Mouse (Mus musculus): ENCODE measurements around the gene Anapc11. TPM values are rescaled to one million over a fixed set of nuclear protein-coding genes. Genes with fewer than 3 reads are reported as not detected.

Anapc11 gene
- polyA plus RNA-seq, 1 experiment: 254 TPM

DNA sequence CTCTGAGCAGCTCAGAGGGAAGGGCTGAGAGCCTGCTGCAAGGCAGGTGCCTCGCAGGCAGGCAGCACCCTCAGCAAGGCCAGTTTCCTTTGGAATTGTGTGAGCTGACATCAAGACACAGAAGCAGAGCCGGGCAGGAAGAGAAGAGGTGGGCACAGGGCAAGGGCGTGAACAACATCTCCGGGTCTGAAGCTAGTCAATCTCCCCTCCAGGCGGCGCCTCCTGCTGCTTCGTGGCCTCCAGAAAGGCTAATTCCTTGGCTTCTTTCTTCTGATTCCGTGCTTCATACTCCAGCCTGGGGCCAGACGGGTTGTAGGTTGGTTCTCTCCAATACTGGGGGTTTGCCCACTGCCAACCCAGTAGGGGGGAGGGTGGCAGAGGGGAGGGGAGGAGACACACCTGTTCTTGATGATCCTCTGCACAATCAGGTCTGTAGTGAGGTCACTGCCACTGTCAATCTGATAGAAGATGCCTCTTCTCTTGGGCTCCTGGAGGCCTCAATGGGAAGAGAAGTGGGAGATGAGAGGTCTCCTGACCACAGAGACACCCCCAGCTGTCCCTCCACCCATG is 12.3 kb downstream of the Anapc11 start:
- Histone ChIP-seq H3K27me3 (ENCODE audit: control insufficient read depth, insufficient read depth, insufficient read length) (no peaks in the 10 kb centered on the region), H3K36me3 (ENCODE audit: control insufficient read depth, insufficient read depth) (peaks cover 45% of the 10 kb centered on the region), H3K79me3 (ENCODE audit: low read depth) (peaks cover 5% of the 10 kb centered on the region), H3ac (ENCODE audit: control insufficient read depth, insufficient read length, low read depth) (no peak overlapping the region), H3K4me3 (ENCODE audit: insufficient read depth, poor library complexity, severe bottlenecking) (no peak overlapping the region), H3K79me2 (ENCODE audit: control insufficient read depth, insufficient read depth) (peaks cover 7% of the 10 kb centered on the region)
- TF ChIP-seq CEBPB (IDR thresholded peaks at IDR 0.05; ENCODE audit: low read depth): no peak
- TF ChIP-seq MYOD1 (IDR thresholded peaks at IDR 0.05; ENCODE audit: control insufficient read depth, insufficient read length, low read depth): no peak
- no peak for TF ChIP-seq MAX (IDR thresholded peaks at IDR 0.05)
- TF ChIP-seq USF1 (IDR thresholded peaks at IDR 0.05; ENCODE audit: low read depth): no peak
- no peak for TF ChIP-seq MYOG (IDR thresholded peaks at IDR 0.05; ENCODE audit: control insufficient read depth, extremely low read depth, insufficient read length)
- TF ChIP-seq CTCF (IDR thresholded peaks at IDR 0.05; ENCODE audit: control insufficient read depth, insufficient read depth, insufficient read length): no peak
- TF ChIP-seq FOSL1 (IDR thresholded peaks at IDR 0.05; ENCODE audit: insufficient read depth, low read length, poor library complexity, severe bottlenecking): no peak

DNA sequence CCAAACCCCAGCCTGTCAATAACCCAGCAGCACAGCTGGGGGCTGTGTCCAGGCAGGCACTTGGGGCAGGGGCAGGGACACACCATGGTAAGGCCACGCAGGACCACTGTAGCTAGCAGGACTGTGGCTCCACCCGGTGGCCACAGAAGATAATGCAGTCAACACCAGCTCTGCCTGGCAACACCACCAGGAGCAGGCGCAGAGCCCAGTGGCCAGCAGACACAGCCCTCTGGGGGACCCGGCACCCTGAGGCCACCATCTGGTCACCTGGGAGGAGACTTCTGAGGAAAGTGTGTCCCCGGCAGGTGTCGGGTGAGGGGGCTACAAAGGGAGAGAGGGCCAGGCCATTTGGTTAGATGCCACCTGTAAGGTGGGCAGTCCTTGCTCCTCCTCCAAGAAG is 14.5 kb downstream of the Anapc11 start:
- Histone ChIP-seq H3K27me3 (ENCODE audit: control insufficient read depth, insufficient read depth, insufficient read length) (no peaks in the 10 kb centered on the region), H3ac (ENCODE audit: control insufficient read depth, insufficient read length, low read depth) (no peak overlapping the region), H3K4me3 (ENCODE audit: insufficient read depth, poor library complexity, severe bottlenecking) (no peak overlapping the region), H3K79me3 (ENCODE audit: low read depth) (peaks cover 18% of the 10 kb centered on the region), H3K36me3 (ENCODE audit: control insufficient read depth, insufficient read depth) (peaks cover 40% of the 10 kb centered on the region), H3K79me2 (ENCODE audit: control insufficient read depth, insufficient read depth) (peaks cover 28% of the 10 kb centered on the region)
- TF ChIP-seq MYOG (IDR thresholded peaks at IDR 0.05; ENCODE audit: control insufficient read depth, extremely low read depth, insufficient read length) (no peak), CTCF (IDR thresholded peaks at IDR 0.05; ENCODE audit: control insufficient read depth, insufficient read depth, insufficient read length) (peak; percentile 93)

DNA sequence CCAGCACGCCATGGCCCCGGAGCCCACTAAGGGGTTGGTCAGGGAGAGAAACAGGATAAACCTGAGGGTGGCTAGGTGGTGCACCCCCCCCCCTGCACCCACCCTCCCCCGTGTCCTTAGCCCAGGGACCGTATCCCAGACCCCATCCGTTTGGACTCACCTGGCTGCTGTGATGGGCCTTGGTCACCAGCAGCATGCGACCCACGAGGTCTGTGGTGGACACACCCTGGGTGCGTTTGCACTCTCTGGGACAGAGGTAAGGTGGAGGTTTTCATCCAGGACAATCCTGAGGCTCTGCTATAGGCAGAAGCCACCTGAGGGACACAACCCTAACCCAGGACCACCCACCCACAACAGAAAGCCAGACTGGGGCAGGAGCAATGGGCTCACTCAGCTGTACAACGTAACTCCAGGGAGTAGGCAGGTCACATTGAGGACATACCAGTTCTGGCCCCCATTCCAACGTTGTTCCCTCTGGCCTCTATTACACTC is 15.3 kb downstream of the Anapc11 start:
- H3ac ChIP-seq (ENCODE audit: control insufficient read depth, insufficient read length, low read depth): no peak overlapping the region
- no peak overlapping the region for H3K4me3 ChIP-seq (ENCODE audit: insufficient read depth, poor library complexity, severe bottlenecking)
- TF ChIP-seq CTCF (IDR thresholded peaks at IDR 0.05; ENCODE audit: control insufficient read depth, insufficient read depth, insufficient read length): no peak
- TF ChIP-seq MYOG (IDR thresholded peaks at IDR 0.05; ENCODE audit: control insufficient read depth, extremely low read depth, insufficient read length): no peak
- TF ChIP-seq USF1 (IDR thresholded peaks at IDR 0.05; ENCODE audit: low read depth): no peak
- no peak for TF ChIP-seq CEBPB (IDR thresholded peaks at IDR 0.05; ENCODE audit: low read depth)
- no peak for TF ChIP-seq MAX (IDR thresholded peaks at IDR 0.05)
- TF ChIP-seq FOSL1 (IDR thresholded peaks at IDR 0.05; ENCODE audit: insufficient read depth, low read length, poor library complexity, severe bottlenecking): no peak
- TF ChIP-seq MYOD1 (IDR thresholded peaks at IDR 0.05; ENCODE audit: control insufficient read depth, insufficient read length, low read depth): no peak
- no peaks in the 10 kb centered on the region for H3K27me3 ChIP-seq (ENCODE audit: control insufficient read depth, insufficient read depth, insufficient read length)
- H3K79me2 ChIP-seq (ENCODE audit: control insufficient read depth, insufficient read depth): peaks cover 28% of the 10 kb centered on the region
- H3K79me3 ChIP-seq (ENCODE audit: low read depth): peaks cover 18% of the 10 kb centered on the region
- peaks cover 46% of the 10 kb centered on the region for H3K36me3 ChIP-seq (ENCODE audit: control insufficient read depth, insufficient read depth)

DNA sequence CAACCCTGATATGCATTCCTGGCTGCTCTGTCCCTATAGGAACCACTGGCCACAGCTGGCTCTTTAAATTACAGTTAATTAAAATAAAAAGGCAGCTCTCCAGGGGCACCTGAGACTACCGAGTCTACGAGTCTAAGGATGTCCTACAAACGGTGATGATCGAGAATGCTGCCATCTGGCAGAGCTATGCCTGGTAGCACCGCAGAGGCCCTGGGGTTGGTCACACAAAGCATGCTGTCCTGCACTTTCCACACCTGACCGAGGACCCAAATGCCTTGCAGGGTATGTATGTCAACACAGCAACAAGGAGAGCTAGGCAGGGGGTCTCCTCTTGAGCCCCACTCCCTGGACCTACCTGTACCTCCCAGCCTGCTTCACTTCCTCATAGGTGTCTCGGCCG is 15.8 kb downstream of the Anapc11 start:
- Histone ChIP-seq H3K36me3 (ENCODE audit: control insufficient read depth, insufficient read depth) (peaks cover 50% of the 10 kb centered on the region), H3ac (ENCODE audit: control insufficient read depth, insufficient read length, low read depth) (no peak overlapping the region), H3K4me3 (ENCODE audit: insufficient read depth, poor library complexity, severe bottlenecking) (no peak overlapping the region), H3K79me2 (ENCODE audit: control insufficient read depth, insufficient read depth) (peaks cover 28% of the 10 kb centered on the region), H3K79me3 (ENCODE audit: low read depth) (peaks cover 18% of the 10 kb centered on the region), H3K27me3 (ENCODE audit: control insufficient read depth, insufficient read depth, insufficient read length) (no peaks in the 10 kb centered on the region)
- no peak for TF ChIP-seq CTCF (IDR thresholded peaks at IDR 0.05; ENCODE audit: control insufficient read depth, insufficient read depth, insufficient read length)
- TF ChIP-seq MYOG (IDR thresholded peaks at IDR 0.05; ENCODE audit: control insufficient read depth, extremely low read depth, insufficient read length): no peak
- no peak for TF ChIP-seq FOSL1 (IDR thresholded peaks at IDR 0.05; ENCODE audit: insufficient read depth, low read length, poor library complexity, severe bottlenecking)
- TF ChIP-seq MAX (IDR thresholded peaks at IDR 0.05): no peak
- no peak for TF ChIP-seq CEBPB (IDR thresholded peaks at IDR 0.05; ENCODE audit: low read depth)
- no peak for TF ChIP-seq MYOD1 (IDR thresholded peaks at IDR 0.05; ENCODE audit: control insufficient read depth, insufficient read length, low read depth)
- no peak for TF ChIP-seq USF1 (IDR thresholded peaks at IDR 0.05; ENCODE audit: low read depth)

DNA sequence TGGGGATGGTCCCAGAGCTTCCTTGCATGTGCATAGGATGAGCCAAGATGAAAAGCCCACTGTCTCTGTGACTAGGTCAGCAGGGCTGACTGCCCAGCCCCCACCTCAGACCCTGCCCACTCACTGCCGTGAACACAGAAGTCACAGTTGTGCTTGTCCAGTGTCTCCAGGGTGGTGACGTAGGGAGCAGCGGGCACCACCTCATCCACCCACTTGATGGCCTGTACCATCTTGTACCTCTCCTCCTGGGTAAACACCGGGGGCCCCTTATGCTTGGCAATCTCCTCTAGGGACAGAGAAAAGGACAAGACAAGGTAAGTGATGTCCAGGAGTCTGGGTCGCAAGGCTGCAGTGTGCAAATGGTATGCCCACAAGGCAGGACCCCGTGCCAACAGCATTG is 16.9 kb downstream of the Anapc11 start:
- Histone ChIP-seq H3ac (ENCODE audit: control insufficient read depth, insufficient read length, low read depth) (no peak overlapping the region), H3K79me3 (ENCODE audit: low read depth) (peaks cover 18% of the 10 kb centered on the region), H3K27me3 (ENCODE audit: control insufficient read depth, insufficient read depth, insufficient read length) (no peaks in the 10 kb centered on the region), H3K4me3 (ENCODE audit: insufficient read depth, poor library complexity, severe bottlenecking) (no peak overlapping the region), H3K79me2 (ENCODE audit: control insufficient read depth, insufficient read depth) (peaks cover 28% of the 10 kb centered on the region), H3K36me3 (ENCODE audit: control insufficient read depth, insufficient read depth) (peaks cover 60% of the 10 kb centered on the region)
- no peak for TF ChIP-seq USF1 (IDR thresholded peaks at IDR 0.05; ENCODE audit: low read depth)
- TF ChIP-seq MYOG (IDR thresholded peaks at IDR 0.05; ENCODE audit: control insufficient read depth, extremely low read depth, insufficient read length): no peak
- no peak for TF ChIP-seq CEBPB (IDR thresholded peaks at IDR 0.05; ENCODE audit: low read depth)
- TF ChIP-seq MAX (IDR thresholded peaks at IDR 0.05): no peak
- no peak for TF ChIP-seq MYOD1 (IDR thresholded peaks at IDR 0.05; ENCODE audit: control insufficient read depth, insufficient read length, low read depth)
- no peak for TF ChIP-seq FOSL1 (IDR thresholded peaks at IDR 0.05; ENCODE audit: insufficient read depth, low read length, poor library complexity, severe bottlenecking)

All from C2C12 (cell line).